Mouse (Mus musculus): Measurements from ENCODE around the gene Eya2. TPM values are rescaled to one million over a fixed set of nuclear protein-coding genes. Genes with fewer than 3 reads are reported as not detected.

The Eya2 gene
- polyA plus RNA-seq, 1 experiment from 2014 or later, result 23.5 TPM

DNA sequence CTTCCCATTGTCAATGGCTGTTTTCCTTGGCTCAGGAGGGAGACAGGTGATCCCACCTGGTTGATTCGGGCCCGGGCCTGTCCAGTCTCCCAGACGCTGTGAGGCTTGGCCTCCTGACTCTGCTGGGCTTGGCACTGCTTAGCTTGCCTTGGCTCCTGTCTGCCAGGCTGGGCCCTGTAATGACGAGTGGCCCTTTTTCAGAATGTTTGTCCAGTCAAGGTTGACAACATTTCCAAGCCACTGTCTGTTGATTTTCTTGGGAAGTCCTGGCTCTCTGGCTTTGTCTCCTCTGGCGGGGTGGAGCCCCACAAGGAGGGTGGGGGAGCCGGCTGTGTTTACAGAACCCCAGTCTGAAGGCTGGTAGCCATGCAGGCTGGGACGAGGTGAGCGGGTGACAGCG, 49.2 kb downstream of the Eya2 start:
- DNase-seq (ENCODE audit: low spot score), result no peak

DNA sequence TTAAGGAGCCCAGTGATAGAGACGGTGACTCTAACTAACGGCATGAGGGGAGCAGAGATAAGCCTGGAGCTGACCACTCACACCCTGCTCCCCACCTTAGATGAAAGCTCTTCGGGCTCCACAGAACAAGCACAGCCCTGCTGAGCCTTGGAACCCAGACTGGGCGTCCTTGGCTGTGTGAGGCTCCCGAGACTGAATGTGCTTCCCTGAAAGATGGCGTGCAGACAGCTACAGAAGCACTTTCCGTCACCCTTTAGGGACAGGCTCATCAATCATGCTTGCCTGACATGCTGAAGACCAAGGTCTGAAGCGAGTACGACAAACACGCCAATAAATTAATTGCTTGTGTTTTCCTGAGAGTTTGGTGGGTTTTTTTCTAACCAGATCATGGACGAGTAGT, 56.2 kb downstream of the Eya2 start:
- no peak for DNase-seq (ENCODE audit: low spot score)

DNA sequence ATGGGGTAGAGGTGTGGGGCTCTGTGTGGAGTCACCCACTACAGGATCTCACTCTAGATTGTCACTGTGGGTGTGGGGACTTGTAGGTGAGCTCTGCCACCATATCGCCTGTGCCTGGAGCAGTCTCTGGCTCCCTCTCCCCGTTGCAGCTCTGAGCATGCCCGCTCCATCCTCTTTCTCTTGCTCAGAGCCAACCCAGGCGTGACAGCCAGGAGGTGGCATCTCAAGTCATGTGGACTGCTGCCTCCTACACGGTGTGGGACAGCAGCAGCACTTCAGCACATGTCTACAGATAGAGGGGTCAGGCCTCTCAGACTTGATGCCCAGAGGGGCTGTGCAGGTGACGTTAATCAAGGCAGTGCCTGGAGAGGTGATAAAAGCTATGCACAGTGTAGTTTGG, 57.4 kb downstream of the Eya2 start:
- DNase-seq (ENCODE audit: low spot score), result no peak

DNA sequence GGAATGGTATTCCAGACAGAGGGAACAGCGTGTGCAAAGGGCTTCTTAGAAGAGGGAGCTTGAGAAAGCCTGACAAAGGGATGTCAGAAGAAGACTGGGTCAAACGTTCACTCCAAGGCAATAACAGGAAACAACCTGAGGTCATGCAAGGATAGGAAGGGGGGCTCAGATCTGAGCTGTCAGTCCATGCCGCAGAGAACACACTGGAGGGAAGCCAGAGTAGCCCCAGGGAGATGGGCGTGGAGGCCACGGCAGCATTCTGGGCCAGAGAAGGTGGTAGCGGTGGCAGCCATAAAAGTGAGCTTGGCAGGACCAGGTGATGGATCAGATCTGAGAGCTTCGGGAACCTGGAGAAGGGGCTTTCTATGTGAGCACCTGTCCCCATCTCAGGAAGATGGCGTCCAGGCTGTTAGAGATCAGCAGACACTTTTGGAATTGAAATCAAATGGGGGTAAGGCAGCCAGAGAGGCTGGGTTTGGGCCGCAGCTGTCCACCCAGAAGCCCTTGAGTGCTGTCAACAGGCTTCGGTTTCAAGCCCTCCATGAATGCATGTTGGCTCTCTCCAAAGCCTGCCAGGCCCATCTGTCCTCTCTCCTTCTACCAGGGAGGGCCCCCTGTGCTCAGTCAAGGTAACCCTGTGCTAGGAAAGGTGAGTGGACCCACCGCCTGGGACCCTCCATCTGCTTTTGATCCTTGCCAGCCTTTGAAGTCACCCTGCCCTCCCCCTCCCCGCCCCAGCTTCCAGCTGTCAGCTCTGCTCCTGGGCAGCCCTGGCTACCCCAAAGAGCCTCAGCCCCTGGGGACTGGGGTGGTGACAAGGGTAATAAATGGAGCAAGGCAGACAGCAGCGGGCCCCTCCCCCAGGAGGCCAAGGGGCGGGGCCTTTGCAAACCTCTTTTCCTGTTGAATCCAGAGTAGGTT, 58.4 kb downstream of the Eya2 start:
- DNase-seq (ENCODE audit: low spot score), result peak; percentile 66

DNA sequence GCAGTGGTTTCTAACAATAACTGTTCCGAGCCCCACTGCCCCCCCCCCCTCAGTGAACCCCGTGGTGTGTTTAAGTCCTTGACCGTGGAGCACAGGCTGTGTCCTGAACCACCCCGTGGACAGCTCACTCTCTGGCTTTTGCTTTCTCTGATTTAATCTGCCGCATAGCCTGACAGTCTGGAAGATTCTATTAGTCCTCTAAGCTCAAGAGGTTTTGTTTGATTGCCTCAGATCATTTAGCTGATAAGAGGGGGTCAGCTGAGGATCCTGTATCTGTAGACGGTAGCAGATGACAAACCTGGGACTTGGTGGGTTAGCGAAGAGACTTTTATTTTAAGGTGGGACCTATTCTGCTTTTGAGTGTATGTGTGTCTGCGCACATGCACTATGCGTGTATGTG, 59.3 kb downstream of the Eya2 start:
- no peak for DNase-seq (ENCODE audit: low spot score)

DNA sequence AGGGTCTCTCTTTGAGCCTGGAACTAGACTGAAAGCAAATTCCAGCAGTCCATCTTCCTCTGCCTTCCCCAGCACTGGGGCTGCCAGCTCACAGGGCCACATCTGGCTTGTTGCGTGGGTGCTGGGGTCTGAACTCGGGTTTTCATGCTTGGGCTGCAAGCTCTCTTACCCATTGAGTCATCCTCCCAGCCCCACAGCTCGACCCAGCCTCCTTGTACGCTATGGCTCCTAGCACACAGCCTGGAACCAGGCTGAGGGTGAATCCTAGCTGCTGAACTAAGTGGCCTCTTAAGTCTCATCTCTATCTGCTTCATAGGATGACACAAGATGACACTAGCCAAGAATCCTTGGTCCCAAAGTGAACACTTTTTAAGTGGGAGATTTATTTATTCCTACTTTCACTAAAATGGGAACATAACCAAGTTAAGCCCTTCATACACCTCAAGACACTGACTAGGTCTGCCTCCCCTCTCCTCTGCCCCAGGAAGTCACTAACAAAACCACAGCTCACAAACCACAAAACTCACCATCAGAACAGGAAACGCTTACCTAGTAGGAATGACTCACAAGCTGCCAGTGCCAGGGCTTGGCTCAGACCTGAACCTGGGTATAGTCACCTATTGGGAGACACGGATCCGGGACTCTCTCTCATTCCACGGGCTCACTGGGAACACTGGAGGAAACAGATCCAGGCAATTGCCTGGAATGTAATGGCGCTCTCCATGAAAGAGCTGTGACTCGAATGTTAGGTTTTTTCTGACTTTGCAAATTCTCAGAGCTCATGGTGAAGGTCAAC, 60.1 kb downstream of the Eya2 start:
- DNase-seq (ENCODE audit: low spot score), result peak; percentile 87

DNA sequence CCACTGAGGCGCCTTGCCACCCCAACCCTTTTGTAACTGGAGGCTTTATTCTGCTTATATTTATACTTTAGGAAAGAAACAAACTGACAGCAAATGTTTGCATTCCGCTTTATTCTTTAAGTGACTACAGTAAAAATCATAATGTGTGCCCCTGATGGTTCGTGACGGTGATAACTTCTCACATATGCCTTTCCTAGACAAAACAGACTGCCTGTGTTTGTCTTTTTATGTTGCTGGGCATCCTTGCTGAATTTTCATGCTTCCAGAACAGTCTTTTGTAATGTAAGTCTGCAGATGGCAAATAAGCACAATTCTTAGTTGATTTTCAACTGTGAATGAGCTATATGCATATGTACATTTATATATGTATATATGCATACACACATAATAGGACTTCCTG, 61.7 kb downstream of the Eya2 start:
- DNase-seq (ENCODE audit: low spot score), result no peak

DNA sequence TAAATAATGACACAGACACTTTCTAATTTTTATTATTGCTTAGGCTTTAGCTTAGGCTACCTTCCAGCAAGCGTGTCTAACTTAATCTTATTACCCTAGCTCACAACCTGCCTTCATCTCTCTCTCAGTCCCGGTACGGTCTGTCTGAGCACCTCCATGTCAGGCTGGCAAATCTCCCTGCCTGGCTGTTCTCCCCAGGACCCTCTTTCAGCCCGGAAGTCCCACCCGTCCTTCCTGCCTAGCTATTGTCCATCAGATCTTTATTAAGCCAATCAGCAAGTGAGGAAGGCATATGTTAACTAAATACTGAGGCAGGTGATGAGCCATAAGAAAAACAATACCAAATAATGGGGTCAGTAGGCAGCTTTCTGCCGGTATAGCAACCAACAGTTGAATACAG, 62.1 kb downstream of the Eya2 start:
- DNase-seq (ENCODE audit: low spot score), result no peak

DNA sequence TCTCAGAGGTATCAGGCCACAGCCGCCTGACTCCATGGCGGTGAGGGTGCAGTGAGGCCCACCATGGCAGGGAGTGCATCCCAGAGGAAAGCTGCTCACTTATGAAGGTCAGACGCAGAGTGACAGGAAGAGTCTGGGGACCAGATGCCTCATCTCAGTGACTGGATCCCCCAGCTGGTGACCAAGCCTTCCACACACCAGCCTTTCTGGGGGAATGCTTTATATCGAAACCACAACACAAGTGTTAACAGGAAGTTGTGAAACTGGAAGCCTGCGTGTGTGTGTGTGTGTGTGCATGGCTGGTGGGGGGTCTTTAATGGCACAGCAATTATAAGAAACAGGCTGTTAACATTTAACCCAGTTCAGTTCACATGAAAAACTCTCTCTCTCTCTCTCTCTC, 64.7 kb downstream of the Eya2 start:
- DNase-seq (ENCODE audit: low spot score), result peak; percentile 53

DNA sequence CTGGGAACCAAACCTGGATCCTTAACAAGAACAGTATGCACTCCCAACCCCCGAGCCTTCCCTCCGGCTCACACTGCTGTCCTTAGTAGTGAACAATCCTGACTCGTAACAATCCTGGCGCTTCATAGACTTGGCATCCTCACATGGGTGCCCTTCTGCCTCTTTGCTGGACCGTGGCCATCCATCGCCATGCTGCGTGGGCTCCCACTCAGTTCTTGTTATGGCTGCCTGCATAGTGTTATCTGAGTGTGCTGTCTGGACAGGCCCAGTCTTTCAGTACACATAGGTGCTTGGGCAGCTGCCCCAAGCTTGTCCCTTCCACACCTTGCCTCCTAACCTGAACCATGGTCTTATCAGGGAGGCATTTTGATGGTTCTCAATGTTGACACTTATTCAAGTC, 68.4 kb downstream of the Eya2 start:
- no peak for DNase-seq (ENCODE audit: low spot score)

DNA sequence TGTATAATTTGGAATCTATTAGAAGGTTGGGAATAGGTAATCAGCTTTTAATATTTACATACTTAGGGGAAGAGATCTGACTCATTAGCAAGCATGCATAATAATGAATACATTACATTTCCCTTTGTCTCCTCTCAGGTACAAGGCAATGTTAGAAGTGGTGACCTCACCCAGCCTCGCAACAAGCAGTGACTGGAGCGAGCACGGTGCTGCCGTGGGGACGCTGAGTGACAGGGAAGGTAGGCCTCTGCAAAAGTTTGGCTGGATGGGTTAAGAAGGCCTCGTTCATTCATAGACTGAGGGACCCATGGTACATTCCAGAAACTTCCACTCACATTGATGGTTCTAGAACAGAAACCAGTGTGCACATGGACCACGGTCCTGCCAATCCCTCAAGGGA, 69.8 kb downstream of the Eya2 start:
- DNase-seq (ENCODE audit: low spot score), result no peak

DNA sequence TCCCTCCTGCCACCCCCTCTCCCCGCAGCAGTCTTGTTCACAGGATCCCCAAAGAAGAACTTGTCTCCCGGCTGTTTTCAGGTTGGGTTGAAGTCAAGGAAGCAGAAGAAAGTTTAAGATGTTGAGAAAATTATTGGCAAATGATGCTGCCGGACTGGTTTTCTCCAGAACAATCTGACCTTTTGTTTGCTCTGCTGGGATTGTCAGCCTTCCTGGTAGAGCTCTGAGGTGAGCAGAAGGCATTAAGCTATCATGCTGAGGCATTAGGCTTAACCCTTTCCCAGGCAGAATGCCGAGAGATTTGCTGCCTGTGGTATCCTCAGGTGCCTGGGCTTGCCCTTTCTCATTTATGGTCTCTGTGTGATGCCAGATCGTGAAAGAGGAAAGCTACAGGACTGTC, 70.3 kb downstream of the Eya2 start:
- no peak for DNase-seq (ENCODE audit: low spot score)

DNA sequence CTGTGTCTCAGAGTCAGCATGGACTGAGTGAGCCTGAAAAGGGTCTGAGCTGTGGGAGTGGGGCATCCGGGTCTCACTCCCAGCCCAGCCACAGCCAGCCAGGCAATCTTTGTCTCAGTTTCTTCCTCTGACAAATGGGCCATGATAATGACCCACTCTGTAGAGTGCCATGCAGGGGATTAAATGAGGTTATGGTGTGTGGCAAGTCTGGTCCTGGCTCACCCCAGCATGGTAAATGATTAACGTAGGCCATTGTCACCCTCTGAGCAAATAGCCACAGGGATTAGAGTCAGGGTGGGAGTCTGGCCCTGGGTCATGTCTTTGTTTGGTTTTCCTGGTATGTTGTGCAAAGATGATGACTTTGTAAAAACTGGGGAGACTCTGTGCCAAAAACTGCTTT, 72.3 kb downstream of the Eya2 start:
- no peak for DNase-seq (ENCODE audit: low spot score)

DNA sequence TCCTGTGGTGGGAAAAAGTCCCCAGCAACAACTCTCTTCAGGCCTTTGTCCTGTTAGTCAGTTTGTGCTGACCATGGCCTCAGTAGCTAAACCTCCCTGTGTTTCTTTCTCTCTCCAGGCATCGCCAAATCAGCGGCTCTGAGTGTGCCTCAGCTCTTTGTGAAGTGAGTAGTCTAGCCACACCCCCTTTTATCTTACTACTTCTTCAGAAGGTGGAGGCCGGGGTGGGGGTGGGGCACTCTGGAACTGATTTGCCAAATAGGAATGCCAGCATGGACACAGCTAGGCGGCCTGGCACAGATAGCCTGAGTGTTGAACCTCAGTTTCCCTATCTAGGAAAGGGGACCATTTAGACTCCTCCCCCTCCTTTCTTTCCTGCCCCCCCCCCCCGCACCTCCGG, 87.9 kb downstream of the Eya2 start:
- no peak for DNase-seq (ENCODE audit: low spot score)

DNA sequence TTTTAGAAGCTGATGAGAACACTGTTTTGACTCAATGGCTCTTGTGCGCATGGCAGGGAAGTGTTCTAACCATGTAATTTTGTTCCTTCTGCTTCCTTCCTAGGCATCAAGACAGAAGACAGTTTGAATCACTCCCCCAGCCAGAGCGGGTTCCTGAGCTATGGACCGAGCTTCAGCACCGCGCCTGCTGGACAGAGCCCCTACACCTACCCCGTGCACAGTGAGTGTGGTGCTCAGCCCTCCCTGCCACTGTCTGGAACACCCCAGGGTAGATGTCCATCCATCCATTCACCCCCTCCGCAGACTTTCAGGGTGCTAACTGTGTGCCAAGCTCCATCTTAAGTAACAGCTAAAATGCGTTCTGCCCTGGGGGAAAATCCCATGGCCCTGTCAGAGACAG, 92.7 kb downstream of the Eya2 start:
- DNase-seq (ENCODE audit: low spot score), result no peak

DNA sequence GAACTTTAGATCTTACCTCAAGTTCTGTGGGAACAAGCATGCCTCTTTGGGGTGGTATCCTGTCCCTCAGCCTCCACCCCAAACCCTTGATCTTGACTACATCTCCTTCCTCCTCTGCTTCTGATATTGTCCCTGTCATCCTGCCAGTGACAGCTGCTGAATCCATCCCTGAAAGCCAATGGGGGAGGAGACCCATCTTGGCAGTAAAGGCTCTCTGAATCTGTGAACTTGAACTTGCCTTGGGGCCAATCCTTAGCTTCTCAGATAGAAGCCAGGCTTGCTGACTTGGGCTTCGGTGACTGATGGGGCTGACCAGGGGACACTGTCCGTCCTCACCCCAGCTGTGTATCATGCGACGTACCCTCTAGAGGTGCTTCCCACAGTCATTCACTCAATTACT, 94.1 kb downstream of the Eya2 start:
- no peak for DNase-seq (ENCODE audit: low spot score)

DNA sequence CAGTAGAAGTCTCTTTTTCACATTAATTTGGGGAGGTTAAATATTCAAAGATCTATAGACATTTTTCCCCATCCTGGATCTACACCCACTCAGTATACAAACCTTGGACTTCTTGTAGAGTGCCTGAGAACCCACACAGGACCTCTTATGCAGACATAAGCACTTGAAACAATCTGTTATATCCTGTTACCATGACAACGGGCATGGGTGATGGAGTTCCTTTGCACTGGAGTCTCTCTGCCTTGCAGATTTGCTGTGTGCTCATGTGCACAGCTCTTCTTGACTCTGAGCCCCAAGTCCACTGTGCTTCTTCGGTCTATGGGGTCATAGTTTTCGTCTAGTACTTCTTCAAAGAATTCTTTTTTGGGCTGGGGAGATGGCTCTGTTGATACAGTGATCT, 96.2 kb downstream of the Eya2 start:
- DNase-seq (ENCODE audit: low spot score), result no peak

DNA sequence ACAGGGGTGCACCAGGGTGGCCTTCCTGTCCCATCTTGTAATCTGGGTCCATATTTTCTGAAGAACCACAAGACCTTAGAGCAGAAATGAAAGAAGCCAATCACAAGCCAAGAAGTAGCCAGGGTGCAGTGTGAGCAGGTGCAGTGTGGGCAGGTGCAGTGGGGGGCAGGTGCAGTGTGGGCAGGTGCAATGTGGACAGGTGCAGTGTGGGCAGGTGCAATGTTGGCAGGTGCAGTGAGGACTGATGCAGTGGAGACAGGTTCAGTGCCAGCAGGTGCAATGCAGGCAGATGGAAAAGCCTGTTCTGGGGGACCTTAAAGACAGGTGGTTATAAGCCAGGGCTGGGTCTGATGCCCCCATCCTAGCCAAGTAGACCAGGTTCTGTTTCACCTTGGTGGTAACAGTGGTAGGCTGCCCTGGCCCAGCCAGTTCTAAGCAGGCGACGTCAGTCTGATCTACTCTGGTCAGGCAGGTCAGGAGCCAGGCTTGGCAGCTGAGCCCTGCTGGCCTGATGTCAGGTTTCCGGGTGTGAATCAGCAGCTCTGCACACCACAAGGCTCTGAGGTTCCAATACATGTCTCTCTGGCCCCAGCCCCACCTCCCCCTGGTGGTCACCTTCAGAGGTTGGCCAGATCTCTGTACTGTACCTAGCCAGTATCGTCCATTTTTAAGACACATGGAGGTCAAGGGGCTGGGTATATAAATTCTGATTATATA, 98.3 kb downstream of the Eya2 start:
- no peak for DNase-seq (ENCODE audit: low spot score)

DNA sequence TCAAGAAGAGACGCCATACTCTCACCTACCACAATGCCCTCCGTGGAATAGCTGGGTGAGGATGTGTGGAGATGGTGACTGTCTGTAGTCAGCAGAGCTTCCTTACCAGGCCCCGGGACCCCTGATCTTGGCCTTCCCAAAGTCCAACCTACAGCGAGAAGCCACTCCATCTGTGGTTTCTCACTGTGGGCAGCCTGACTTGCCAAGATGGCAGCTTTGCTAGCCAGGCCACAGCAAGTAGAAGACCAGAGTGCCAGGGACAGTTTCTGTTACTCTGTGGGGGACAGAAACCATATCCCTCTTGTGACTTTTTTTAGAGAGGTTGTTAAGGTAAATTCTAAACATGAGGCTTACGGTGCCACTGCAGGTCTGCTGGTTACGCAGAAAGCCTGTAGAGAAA, 99.9 kb downstream of the Eya2 start:
- no peak for DNase-seq (ENCODE audit: low spot score)

DNA sequence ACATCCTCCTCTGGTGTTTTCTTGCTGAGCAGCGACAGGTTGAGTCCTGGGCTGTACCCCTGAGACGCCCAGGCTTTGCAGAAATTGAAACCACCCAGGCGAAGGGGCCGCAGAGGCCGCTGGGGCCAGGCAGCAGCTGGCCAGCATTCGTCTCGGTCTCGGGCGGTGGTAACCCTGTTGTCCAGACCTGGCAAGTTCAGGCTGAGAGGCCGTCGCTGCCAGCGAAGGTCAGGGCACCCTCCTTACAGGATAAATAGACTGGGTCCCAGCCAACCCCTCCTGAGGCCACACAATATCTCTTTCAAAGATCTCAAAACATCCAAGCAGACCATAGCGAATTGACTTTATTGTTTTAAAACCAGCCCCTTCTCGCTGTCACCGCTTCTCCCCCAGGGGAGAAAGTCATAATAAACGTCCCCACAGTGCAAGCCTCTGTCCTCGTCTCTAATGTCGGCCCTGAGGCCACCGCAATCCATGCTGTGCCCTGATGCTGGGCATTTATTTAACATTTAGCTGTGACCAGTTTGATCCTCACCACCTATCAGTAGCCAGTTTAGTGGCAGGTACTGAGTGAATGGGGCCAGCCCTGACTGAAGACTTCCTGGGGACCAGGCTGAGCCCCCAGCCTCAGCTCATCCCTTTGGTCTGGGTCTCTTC, 105.5 kb downstream of the Eya2 start:
- DNase-seq (ENCODE audit: low spot score), result no peak

DNA sequence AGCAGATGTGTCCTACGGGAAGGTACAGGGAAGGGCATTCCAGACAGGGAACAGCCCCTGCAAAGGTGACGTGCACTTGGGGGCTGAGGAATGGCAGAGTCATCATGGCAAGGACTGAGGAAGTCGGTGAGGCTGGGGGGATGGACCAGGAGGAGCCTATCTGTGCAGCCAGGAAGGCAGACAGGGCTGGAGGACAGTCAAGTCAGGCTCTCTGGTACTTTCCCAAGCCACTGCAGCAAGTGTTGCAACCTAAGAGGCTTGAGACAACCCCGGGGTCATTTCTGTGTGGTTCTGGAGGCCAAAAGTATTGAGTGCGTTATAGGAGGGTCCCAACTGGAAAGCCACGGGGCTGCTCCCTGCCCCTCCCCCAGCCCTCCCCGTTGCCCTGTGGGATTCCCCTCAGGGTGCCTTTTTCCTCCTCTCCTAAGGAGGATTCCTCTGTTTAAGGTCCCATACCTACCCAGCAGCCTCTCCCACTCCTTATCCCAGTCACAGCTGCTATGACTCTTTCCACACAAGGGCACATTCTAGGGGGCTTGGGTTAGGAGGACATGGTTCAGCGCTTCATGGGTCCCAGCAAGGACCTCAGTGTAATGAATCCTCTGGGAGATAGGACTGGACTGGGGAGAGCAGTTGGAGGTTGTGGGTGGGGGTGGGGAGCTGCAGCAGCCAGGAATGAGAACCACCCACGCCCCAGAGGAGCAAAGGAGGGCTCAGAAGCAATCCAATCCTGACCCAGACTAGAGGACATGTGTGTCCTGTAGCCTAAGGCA, 108.4 kb downstream of the Eya2 start:
- DNase-seq (ENCODE audit: low spot score), result no peak
